Mouse (Mus musculus): Measurements from ENCODE around the gene Ezr.
"Not testable (repeated sequence)": the region's sequence is repeated elsewhere in the genome, so short reads cannot be mapped to it uniquely, and the experiment has no call there.

Gene Ezr

GRCm38 (mm10) chr17:6742083-6743038, 40.2 kb downstream of the Ezr start:
- DNase-seq, result peak; percentile 45

GRCm38 (mm10) chr17:6741271-6741670, 41.3 kb downstream of the Ezr start:
- peak; percentile 3 for DNase-seq

DNA sequence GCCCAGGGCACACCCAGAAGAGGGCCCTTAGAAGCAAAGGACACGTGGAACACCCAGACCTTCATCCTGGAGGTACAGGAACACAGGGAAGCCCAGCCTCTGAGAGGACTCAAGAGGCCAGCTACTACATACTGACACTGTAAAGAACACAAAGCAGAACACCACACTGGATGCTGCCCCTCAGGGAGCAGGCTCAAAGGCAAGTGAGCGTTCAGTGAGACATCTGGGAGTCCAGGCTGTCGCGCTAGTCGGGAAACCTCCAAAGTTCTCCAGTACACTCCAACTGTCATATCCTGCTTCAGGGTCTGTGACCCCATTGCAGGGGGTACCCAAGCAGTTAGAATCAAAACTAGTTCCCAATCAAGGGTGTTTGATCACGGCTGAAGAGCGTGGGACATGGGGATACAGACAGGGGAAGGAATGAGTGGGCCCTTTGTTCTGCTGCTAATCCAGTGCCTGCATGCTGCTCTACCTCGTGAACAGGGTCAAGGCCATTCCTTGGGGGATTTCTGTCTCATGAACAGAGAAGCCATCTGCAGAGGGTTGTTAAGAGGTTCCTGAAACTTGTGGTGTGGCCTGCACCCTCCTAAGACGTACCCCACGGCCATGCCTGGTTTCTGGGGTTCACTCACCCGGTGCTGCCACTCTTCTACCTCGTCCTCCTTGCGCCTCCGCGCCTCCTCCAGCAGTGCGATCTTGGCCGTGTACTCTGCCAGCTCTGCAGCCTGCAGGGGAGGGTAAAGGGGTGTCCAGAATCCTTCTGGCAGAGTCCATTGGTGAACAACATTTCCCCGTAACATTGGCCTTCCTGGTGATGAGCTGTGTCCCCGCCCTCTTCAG, 42.0 kb downstream of the Ezr start:
- peak; percentile 3 for DNase-seq

DNA sequence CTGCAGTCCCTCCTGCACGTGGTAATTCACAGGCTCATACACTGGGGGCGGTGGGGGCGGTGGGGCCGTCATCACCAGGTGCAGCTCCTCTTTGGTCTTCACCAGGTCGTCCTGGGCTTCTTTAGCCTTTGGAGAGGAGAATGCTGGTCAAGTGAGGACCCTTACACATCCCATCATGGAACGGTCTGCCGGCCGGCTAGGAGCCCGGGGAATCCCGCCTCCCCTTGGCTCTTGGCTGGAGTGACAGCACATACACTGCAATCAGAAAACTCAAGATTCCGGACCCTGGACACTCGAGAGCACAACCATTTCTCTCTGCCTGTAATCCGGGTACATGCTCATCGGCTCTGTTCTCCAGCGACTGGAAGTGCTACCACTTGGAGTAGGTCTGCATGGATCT, 42.8 kb downstream of the Ezr start:
- DNase-seq, result no peak

DNA sequence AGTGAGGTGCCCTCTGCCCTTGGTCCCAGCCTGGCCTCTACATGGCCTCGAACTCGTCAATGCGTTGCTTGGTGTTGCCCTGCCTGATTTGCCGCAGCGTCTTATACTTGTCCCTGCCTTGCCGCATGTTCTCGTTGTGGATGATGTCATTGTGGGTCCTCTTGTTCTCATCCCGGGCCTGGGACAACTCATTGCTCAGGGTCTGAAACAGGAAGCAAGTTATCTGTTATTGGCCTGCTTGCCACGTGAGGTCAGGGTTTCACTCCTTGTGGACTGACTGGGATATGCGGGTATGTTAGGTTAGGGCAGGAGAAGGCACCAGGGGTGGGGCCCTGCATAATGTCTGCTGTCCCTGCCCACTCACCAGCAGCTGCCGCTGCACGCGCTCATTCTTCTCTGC, 43.3 kb downstream of the Ezr start:
- DNase-seq, result peak; percentile 28

DNA sequence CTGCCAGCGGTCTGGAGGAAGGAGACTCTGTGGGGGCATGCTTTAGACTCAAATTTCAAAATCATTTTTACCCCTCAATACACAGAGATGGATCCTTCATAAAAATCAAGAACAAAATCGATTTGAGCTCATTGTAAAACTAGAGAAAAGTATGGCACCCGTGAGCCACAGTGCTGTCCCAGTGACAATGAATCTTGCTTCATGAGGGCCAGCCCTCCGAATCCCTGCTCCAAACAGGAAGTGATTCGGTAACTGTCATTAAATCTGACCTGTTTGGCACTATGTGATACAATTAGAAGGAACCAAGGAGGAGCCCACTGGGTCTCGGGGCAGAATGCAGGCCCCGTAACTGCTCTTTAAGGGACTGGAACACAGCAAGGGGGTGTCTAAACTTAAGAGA, 43.7 kb downstream of the Ezr start:
- peak; percentile 2 for DNase-seq

- DNase-seq, result peak; percentile 38
These were observed 45.1 kb downstream of the Ezr start for GRCm38 (mm10) chr17:6737273-6737997.

GRCm38 (mm10) chr17:6736306-6737272, 46.0 kb downstream of the Ezr start:
- peak; percentile 19 for DNase-seq

GRCm38 (mm10) chr17:6734746-6735441, 47.7 kb downstream of the Ezr start:
- peak; percentile 28 for DNase-seq

- DNase-seq, result peak; percentile 3
These were observed 49.2 kb downstream of the Ezr start for GRCm38 (mm10) chr17:6733322-6733875.

GRCm38 (mm10) chr17:6732665-6733064, 49.9 kb downstream of the Ezr start:
- DNase-seq, result no peak

- DNase-seq, result peak; percentile 56
These were observed 51.0 kb downstream of the Ezr start for GRCm38 (mm10) chr17:6731634-6732033.

GRCm38 (mm10) chr17:6731132-6731531, 51.5 kb downstream of the Ezr start:
- DNase-seq, result no peak

GRCm38 (mm10) chr17:6729244-6729742, 53.3 kb downstream of the Ezr start:
- DNase-seq, result no peak

DNA sequence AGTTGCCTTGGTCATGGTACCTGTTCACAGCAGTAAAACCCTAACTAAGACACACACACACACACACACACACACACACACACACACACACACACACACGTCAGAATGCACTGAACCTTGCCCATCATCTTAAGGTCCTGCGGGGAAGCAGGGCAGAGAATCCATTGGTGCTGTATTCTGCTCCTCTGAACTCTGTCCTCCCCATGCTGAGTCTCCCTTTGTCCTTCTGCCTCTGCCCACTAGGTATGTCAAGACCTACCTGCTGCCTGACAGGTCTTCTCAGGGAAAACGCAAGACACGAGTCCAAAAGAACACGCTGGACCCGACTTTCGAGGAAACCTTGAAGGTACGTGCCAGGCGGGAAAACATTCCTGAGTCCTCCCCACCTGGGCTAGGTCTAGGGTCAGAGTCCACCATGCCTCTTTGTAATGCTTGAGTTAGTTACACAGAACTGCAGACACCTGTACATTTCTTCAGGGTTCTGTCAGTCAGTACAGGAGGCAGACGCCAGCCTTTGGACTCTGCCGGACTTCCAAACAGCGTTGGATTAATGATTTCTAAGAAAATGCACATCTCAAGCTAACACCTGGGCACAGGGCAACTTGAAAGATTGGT, 54.5 kb downstream of the Ezr start:
- peak; percentile 85 for DNase-seq

DNA sequence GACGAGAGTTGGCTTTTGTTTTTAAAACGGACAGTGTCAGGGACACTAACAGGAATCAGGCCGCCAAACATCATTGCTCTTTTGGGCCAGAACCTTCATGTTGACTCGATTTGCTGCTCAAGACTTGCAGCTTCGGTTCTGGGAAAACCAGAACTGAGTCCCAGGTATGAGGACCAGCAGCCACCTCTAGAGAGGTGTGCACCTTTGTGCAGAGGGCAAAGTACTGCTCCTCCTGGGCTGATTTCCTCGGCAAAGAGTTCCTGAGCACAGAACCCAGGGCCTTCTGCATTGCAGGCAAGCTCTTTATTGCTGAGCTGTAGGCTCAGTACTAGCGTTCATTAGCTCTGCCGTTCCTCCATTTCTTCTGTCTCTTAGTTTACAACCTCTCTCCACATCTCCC, 68.6 kb downstream of the Ezr start:
- not testable (repeated sequence) for DNase-seq

DNA sequence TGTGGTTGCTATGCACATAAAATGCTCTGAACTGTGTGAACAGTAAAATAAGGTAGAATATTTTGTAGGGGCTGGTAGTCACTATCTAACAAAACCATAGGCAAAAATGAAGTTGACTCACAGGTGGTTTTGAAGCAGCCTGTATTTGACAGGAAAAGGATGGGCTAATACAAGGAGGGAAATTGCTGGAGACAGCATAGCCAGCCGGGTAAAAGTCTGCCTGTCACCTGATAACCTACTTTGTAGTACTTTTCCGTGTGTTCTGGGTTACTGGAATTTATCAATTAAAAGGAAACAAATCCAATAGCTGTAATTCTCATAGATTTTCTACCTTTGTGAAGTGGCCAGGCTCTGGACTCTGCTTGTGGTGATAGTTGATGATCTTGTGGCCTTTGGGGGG, 69.1 kb downstream of the Ezr start:
- not testable (repeated sequence) for DNase-seq

DNA sequence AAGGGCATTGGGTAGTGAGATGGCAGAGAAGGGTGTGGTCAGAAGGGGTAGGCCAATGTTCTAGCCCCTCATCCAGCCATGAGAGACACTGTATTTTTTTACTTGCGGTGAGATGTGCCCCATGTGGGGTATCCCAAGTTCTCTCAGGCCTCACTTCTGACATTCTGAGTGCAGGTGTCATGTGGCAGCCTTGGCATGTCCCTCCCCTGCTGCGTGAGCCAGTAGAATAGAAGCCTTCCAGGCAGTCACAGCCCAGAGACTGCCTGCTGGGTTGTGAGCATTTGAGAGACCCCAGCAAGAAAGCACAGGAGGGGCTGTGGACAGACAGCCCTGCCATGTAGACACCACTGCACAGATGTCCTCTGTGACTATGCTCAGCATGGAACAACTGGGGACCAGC, 74.4 kb downstream of the Ezr start:
- not testable (repeated sequence) for DNase-seq

- DNase-seq, result not testable (repeated sequence)
These were observed 75.2 kb downstream of the Ezr start for GRCm38 (mm10) chr17:6707422-6707821.

DNA sequence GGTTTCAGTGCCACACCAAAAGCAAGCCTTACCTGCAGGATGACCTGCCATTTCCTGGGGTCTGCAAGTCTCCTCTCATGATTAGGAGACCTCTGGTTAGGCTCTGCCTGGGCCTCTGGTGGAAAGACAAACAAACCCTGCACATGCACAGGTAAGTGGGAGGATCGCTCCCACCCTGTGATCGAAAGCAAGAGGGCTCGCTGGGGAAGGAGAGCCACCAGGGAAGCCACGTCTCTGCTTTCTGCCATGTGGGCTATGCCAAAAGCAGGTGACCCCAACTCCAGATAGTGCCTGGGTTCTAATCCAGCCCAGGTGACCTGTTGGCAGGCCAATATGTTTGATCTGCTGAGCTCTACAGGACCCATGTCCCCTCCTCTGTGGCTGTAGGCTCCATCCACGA, 76.1 kb downstream of the Ezr start:
- not testable (repeated sequence) for DNase-seq
